Mouse (Mus musculus): ENCODE measurements around the gene Rph3a.

DNA sequence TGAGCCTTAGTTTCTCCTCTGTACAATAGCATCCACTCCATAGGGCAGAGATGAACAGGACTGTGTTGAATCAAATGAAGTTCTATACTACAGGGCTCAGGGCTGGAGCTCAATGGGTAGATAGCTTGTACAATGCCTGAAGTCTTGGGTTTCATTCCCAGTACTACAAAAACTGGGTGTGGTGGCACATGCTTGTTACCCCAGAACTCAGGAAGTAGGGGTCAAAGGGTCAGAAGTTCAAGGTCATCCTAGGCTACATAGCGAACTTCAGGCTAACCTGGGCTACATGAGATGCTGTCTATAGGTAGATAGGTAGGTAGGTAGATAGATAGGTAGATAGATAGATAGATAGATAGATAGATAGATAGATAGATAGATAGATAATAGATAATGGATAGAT, 38.6 kb downstream of the Rph3a start:
- TF ChIP-seq CTCF (IDR thresholded peaks at IDR 0.05; ENCODE audit: borderline replicate concordance, control insufficient read depth, extremely low read depth, insufficient read depth, low read length, poor library complexity) (no peak), POLR2A (IDR thresholded peaks at IDR 0.05; ENCODE audit: control insufficient read depth, extremely low read depth, insufficient read depth, low read length, poor library complexity) (no peak)
